Mouse (Mus musculus) retina, adult 2 months (tissue): ENCODE measurements at regions not wholly inside any gene's neighbourhood (a gene's known extent, or its start where the extent isn't known, plus 50 kb on each side); places are given as distances from the start of the nearest gene placed in this dataset.

ENCODE experiments used
- DNase-seq: peaks from one replicate; pipeline ENCODE4 v3.0.0-alpha.2; 2012; ENCODE audit warnings: low read depth, low spot score

DNA sequence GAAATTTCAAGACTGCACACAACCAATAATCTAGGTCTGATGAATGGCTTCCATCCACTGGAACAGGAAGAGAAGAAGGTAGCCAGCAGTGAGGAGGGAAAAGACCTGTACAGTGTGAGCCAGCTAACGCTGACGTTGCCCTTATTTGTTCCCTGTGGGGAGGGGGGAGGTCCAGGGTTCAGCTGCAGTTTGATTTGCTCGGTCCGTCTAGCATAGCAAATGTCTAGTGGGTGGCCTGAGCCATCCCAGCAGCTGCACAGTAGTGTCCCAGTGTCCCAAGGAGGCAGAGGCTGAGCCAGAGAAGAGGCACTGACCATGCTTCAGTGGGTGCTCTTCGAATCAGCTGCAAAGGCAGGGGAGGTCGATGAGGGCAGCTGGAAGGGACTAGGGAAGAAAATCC, 120.7 kb upstream of the Atp6ap2 start:
- DNase-seq, result no peak

DNA sequence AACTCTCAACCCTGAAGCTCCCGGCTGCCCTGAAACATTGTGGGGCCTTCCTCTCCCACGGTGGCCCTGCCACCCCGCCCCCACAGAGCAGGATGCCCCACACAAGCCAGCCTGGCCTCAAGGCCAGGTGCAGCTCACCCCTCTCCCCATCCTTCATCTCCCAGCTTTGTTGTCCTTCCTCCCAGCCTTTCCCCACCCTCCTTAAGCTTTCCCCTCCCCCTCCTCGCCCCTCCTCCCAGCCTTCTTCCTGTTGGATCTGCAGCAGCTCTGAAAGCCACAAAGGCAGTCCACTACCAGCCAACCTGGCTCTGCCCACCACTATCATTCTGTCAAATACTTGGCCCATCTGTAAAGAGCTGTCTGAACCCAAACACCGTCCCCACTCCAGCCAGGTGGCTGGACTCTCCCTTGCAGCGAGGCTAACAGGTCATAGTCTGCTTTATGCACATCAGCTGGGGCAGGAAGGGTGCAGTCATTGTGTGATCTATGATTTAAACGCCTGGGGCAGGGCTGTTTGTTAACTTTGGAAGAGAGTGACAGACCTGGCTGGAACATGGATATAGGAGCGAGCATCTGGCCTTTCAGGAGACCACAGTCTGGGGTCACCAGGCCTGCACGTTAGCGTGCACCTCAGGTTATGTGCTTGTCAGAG, 119.9 kb upstream of the Atp6ap2 start:
- DNase-seq, result no peak

DNA sequence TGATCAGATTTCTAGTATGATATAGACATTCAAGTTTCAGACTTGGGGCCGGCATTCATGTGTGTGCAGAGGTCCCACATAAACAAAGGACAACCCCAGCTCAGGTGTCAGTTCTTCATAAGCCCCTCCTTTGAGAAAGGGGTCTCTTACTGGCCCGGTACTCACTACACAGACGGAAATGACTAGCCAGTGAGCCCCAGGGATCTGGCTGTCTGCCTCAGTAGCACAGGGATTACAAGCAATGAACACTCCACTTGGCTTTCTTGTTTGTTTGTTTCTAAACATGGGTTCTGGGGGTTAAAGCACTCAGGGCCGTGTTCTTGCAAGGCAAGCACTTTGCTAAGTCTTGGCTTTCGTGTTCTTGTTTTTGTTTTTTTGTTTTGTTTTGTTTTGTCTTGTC, 115.3 kb upstream of the Atp6ap2 start:
- DNase-seq, result no peak

DNA sequence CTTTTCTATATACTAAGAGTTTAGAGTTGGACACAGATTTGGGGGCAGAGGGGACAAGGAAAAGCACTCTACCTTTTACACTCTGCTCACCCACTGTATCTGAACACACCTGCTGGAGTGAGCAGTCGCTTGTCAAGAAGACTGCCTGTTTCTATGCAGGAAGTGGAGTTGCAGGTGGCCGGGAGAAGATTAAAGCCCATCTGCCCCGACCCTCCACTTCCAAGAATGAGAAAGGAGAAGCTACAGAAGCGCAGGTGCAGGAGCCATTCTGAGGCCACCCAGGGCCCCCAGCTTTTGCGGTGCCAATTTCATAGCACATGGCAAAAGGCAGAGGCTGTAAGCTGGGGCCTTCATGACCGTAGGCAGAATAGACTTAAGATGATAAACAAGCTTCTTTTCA, 108.4 kb upstream of the Atp6ap2 start:
- DNase-seq, result no peak

DNA sequence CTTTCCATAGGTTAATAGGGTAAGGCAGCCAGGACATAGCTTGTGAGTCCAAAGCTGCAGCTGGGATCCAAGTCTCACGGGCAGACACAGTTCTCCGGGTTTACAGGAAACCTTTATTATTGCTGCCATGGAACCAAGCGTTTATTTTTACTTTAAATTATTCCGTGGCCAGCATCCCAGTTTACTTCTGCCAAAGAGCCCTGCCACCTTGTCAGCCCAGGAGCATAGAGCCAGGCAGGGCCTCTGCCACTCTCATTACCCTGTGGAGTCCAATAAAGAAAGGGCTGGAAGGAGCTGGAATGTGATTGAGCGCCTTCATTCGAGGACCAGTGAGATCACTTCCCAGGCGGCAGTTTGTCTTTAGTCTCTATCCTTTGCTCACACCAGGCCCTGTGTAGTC, 96.6 kb upstream of the Atp6ap2 start:
- no peak for DNase-seq

DNA sequence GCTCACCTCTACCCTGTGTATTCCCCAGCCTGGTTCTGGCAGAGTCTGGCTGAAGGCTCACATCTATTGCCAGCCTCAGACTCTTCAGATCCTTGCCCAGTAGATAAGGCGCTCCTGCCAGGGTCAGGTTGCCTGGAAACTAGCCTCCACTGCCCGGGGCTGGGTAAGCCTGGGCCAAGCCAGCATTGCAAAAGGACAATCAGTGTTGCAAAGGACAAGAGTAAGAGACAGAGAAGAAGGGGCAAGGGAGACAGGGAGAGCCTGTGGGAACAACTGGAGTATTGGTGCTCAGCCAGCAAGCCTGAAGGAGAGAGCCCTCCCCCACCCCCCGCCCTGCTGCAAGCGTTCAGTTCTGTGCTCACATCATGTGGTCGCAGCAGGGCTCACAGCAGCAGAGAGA, 94.4 kb upstream of the Atp6ap2 start:
- no peak for DNase-seq

DNA sequence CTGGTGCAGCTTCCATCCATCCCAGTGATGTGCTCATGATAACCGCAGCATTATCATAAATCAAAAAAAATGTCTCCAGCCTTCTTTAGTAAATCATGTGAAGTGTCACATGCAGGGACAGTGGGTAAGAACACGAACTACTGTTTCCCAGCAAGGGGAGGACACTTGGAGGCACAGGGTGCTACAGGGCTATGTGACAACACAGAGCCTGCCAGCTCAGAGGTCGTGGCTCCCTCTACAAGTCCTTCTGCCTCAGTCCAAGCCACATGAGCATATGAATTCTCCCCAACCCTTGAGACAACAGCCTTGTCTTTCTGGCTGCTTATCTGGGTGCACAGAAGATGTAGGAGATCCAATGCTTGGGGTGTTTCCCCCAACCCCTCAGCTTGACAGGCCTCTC, 93.7 kb upstream of the Atp6ap2 start:
- DNase-seq, result no peak

DNA sequence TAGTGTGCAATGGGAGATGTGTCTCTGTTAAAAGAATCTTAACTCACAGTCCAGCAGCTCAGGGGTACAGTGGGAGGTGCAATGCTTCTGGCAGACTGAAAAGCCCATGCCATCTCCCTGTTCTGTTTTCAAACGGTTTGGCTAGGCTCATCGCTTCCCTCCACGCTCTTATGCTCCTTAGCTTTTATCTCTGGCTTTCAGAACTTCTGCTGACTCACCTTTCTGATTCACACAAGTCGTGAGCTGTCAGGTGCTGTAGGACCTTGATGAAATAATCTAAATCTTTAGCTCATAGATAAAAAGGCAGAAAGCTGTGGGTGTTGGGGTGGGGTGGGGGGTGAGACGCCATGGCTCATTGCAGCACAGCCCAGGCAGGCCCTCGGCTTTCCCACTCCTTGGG, 93.1 kb upstream of the Atp6ap2 start:
- DNase-seq, result no peak

DNA sequence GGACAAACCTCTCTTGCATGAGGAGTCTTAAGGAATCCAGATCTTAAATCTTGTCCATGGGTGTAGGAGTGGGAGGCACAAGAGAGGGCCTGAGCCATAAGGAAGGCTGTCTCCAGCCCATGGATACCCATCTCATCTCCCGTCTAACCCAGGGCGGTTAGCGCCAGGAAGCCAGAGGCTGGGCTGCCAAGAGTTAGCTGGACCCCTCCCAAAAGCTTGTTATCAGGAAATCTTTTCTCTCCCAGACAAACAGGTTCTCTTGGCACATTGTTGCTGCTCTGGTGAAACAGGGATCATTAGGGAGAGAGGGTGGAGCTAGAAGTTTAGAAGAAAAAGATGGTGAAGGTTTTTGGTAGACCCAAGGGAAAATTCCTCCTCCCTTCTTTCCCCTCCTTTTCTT, 87.0 kb upstream of the Atp6ap2 start:
- no peak for DNase-seq

DNA sequence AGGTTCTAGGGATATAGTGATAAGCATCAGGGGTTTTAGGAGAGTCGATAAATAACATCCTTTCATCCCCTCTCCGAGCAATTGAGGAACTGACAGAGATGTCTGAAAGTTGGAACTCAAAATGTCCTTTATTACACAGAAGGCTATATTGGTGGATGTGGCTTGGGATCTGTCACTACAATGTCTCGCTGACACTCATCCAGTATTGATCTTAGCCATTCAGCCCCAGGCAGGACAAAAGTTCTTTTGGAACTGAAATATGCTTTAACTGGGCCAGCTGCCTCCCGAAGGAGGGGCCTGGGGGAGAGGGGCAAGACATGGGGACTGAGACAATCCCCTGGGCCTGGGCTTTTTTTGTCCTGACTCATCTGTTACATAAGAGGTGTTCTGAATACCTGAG, 85.2 kb upstream of the Atp6ap2 start:
- no peak for DNase-seq

DNA sequence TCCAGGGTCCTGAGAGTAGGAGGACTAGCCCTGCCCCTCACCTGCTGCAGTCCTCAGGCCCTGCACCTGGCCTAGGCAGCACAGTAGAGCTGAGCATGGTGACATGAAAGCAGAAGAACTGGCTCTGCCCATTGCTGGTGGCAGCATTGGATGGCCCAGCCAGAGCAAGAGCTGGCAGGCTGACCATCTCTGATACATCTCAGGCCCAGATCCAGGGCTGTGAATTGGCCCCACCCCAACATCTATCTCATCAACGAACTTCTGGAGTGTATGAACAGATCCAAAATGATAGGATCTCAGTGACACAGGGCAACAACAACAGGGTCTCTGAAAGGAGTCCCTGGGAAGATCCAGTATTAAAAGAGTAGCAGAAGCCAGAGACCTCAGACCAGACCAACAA, 84.0 kb upstream of the Atp6ap2 start:
- DNase-seq, result no peak

DNA sequence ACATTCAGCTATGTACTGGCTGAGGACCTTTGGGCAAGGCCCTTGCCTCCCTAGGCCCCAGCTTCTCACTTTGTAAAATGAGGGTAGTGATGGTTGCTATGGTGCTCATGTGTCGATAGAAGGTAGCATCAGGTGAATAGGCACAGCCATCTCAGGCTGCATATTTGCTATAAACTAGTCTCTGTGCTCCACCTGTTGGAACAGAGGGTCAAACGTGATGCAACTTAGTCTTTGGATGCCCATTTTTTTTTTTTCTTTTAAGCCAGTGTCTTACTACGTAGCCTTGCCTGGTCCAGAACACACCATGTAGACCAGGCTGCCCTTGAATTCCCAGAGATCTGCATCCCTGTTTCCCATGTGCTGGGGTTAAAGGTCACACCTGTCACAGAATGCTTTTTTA, 76.5 kb upstream of the Atp6ap2 start:
- no peak for DNase-seq

DNA sequence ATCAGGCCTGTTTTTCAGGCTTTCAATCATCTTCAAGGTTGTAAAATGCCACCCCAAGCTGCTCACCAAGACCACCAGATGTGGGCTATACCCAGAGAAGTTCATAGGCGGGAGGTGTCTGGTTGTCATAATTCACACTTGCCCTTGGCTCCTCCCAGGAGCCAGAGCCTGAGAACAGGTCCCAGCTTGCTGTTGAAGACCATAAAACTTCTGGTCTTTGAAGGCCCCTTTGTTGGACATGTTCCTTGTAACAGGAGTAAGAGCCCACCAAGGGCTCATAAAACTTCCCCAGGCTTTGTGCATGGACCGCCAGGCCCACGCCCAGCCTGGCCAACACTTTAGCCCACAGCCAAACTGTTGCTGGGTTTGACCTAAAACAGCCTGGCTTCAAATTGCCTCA, 62.6 kb upstream of the Atp6ap2 start:
- no peak for DNase-seq

DNA sequence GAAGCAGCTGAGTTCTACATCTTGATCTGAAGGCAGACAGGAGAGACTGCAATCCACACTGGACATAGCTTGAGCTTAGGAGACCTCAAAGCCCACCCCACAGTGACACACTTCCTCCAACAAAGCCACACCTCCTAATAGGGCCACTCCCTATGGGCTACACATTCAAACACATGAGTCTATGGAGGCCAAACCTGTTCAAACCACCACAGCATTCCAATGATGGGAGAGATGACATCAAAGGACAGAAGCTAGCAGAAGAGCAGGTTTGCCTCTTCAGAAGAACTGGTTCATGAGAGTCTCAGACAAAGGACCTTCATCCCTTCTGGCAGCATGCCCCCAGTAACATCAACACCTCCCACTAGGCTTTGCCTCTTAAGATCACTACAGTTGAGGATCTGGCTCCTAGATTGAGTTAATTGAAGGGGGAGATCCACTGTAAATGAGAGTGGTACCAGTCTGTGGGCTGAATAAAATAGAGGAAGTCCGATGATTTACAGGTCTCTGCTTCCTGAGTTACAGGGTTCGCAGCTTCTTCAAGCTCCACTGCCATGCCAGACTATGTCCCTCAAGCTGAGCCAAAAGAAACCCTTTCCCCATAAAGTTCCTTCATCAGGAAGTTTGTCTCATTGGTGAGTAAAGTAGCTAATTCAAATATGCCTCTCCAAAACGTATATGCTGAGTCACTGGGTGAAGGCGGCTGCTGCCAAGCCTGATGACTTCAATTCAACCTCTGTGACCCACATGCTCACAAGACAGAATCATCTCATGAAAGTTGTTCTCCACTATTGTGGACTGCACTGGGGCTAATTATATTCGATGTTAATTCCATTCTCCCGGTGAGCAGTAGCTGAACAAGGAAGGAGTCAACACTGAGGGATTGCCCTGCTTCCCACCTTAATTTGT, 56.9 kb upstream of the Atp6ap2 start:
- DNase-seq, result no peak
